Mouse (Mus musculus): ENCODE measurements around the gene Slc38a10. TPM values are rescaled to one million over a fixed set of nuclear protein-coding genes. Genes with fewer than 3 reads are reported as not detected.

The Slc38a10 gene
- polyA plus RNA-seq, 2 experiments from 2014 or later = 34.8 to 49.2 TPM

Other genes starting within 250 kb of the Slc38a10 start
- 10 to 100 TPM; 46.8 to 64.7 TPM for gene Chmp6, start 237.9 kb downstream of the Slc38a10 start, polyA plus RNA-seq (2017; shearing (Covaris generic))
- 10 to 100 TPM in 1 of 2 experiments, 1 to 10 TPM in 1; 7.9 to 11.5 TPM for gene Baiap2, start 208.6 kb downstream of the Slc38a10 start, polyA plus RNA-seq (2017; shearing (Covaris generic))
- not detected for gene Aatk, start 104.2 kb downstream of the Slc38a10 start, polyA plus RNA-seq (2017; shearing (Covaris generic))
- under 1 TPM in 1 of 2 experiments, not detected in 1; 0.47 TPM for gene Cep131, start 64.5 kb downstream of the Slc38a10 start, polyA plus RNA-seq (2017; shearing (Covaris generic))
- gene Tepsin, start 52.6 kb downstream of the Slc38a10 start, polyA plus RNA-seq (2017; shearing (Covaris generic)) = 10 to 100 TPM in 1 of 2 experiments, 1 to 10 TPM in 1; 9.2 to 12.1 TPM
- gene Ndufaf8, start 52.4 kb downstream of the Slc38a10 start, polyA plus RNA-seq (2017; shearing (Covaris generic)) = 10 to 100 TPM; 77.9 to 85.0 TPM
- not detected for gene Bahcc1, start 81.6 kb upstream of the Slc38a10 start, polyA plus RNA-seq (2017; shearing (Covaris generic))
- 1,000 to 10,000 TPM; 2,387 to 3,192 TPM for gene Actg1, start 197.2 kb upstream of the Slc38a10 start, polyA plus RNA-seq (2017; shearing (Covaris generic))
- under 1 TPM; 0.67 to 0.99 TPM for gene Fscn2, start 210.2 kb upstream of the Slc38a10 start, polyA plus RNA-seq (2017; shearing (Covaris generic))
- gene Faap100, start 227.4 kb upstream of the Slc38a10 start, polyA plus RNA-seq (2017; shearing (Covaris generic)) = 10 to 100 TPM; 17.8 to 27.0 TPM